Mouse (Mus musculus): ENCODE measurements around the gene Vegfb.
A peak's percentile ranks its signal among the peaks of the same experiment; 100 is the strongest.

Vegfb gene

DNA sequence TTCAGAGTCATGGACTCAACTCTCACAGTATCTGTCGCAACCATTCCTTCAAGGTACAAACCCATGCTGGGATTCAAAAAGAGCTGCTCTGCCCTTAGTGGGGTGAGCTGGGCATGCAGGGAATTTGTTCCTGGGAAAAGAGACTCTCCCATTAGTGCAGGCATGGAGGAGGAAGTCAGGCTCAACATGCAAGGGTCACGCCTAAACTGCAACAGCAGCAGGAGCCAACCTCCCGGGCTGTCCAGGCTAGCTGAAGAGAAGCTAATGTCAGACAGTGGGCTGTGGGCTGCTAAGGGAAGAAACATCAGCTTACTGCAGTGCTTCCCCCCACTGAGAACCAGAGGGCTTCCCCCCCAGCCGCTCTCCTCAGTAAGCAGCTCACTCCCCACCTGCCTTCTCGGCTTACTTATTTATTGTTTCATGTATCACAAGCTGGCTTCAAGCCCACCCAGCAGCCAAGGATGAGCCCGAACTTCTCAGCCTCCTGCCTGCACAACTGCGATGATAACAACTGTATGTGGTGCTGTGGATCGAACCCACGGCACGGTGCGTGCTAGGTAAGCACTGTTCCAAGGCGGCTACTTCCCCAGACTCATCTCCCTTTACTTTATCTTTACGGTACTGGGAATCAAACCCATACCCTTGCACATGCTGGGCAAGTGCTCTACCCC is 15.1 kb downstream of the Vegfb start:
- DNase-seq (ENCODE audit: low spot score), result no peak

DNA sequence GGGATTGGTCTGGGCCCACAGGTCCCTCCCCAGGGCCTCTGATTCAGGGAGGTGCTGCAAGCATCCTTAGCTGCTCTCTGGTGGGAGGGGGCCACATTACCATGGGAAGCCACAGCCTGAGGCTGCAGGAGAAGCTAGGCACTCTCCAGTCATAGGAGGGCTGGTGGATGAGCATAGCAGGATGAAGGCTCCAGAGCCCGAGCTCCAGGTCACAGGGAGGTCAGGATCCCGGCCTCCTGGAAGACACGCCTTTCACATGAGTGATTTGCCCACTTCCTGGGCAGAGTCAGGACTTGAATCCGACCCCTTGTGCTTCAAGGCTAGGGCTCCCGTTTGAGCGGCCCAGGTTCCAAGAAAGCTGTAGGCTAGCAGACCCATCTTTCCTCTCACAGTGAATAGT is 15.8 kb downstream of the Vegfb start:
- no peak for DNase-seq (ENCODE audit: low spot score)

DNA sequence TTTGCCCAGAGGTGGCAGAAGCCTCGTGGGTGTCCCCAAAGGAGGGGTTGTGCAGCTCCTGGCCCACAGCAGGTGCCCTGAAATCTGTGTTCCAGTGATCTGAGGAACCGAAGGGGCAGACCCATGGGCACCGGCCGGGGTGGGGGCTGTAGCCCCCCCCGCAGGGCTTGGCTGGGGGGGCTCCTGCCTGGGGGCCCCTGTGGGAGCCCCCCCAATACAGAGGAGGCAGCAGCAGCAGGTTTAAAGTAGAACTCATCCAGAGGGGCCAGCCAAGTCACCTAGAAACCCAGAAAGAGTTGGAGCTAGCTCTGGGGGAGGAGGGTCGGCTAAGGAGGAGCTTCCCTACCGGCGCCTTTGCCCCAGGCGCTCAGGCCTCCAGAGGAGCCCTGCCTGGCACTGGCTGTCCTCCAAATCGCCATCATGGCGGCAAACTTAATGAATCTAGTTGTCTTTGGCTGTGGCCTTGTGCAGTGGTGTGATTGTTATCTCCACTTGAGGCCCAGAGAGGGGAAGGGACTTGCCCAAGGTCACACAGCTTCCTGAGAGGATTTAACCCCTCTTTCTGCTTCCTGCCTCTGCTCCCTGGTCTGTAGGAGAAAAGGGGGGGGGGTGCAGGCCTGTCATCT is 16.9 kb downstream of the Vegfb start:
- no peak for DNase-seq (ENCODE audit: low spot score)

DNA sequence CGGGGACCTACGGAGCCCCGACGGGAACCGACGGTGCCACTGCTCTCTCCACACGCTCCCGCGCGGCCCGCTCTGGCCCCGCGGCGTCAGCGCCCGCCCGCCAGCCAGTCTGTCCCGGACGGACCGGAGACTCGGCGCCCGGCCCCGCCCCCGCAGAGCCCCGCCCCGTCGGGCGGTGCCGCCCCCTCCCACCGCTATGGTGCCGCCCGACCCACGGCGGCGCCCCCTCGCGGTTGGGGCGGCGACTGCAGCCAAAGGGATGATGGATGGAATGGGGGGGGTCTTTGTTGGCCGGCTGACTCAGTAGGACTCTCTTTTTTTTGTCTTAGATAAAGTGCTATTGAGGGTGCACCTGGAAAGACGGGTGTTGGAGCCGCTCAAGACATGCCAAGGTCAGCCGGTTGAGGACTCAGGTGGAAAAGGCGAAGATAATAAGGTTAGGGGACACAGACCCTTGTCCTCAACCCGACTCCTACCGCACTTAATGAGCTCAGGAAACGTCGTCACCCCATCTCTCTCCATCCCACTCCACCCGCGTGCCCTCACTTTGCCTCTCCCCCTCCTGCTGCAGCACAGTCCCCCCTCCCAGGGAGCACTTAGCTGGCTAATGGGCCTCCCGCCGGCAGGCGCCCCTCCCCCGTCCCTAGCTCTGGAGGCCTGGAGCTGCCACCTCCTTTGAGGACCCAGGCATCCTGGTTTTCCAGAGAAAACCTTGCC is 17.6 kb downstream of the Vegfb start:
- DNase-seq (ENCODE audit: low spot score), result peak; percentile 66

DNA sequence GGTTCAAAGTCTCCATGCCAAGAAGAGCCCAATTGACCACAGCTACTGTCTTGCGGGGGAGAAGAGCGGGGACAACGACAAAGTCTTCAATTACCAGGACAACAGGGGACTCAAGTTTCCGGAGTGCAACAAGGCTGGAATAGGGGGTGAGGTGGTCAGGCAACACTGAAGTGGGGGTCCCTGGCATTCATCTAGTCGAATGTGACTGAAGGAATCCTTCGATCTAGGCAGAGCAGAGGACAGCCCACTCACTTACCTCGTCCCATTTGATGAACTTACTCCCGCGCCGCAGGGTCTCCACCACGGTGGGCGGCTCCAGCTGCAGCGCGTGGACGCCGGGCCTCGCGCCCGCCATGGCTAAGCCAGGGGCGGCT is 18.2 kb downstream of the Vegfb start:
- no peak for DNase-seq (ENCODE audit: low spot score)

DNA sequence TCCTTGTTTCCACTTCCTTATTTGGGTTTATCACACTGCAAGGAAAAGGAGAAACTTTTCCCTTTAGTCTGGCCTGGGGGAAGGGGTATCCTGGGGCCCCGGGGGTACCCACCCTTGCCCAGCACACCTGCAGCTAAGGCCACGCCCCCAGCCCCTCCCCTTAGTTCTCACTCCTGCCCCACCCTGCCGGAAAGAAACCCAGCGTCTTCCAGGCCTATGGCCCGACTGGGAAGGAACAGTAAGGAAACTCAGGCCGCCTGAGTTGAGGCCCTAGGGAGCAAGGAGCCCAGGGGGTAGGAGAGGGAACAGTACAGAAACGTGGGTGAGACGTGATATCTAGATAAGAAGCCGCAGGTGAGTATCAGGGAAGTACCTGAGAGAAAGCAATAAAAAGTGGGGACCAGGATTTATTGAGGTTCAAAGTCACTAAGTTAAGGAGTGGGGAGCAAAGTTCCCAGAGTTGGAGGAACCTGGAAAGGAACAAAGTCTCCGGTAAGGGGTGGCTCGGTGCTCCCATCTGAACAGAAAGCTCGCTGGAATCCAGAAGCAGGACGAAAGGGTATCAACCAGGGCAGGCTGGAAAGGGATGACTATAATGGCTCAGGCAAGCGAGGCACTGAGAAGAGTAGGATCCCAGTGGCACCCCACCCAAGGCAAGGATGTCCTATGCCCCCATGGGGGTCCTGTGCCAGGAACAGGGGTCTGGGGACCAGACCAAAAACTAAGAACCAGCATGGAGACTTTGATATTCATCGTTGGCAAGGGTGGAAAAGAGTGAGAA is 18.8 kb downstream of the Vegfb start:
- DNase-seq (ENCODE audit: low spot score), result no peak

DNA sequence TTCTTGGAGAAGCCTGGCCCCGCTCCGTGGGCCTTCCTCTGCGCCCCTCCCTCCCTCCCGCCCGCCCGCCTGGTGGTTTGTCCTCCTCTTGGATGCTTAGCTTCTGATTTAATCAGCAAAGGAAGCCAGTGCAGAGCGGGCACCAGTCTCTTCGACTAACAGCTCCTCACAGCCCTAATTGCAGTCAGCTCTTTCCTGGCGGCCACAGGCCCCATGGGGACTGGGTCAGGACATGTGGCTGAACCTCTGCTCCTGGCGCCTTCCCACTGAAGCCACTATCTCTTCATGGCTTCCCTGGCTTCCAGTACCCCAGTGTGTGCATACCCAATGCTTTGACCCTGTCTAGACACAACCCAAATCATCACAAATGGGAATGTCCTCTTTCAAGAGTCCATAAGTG is 31.0 kb downstream of the Vegfb start:
- DNase-seq (ENCODE audit: low spot score), result no peak

DNA sequence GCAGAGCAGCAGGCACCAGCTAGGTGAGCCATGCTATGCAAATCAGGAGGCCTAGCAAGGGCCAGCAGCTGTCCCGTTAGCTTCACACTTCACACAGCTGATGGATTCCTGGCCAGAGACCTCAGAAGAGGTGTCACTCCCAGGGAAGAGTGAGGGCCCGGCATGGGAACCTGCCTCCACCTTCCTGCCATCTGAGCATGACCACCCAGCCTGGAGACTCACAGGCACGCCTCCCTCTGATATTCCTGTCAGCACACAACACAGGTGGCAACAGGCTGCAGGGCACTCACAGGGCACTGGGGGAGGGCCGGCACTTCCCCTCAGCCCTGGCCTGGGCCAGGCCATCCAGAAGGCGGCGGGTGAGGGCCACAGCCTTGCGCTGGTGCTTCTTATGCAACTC is 32.0 kb downstream of the Vegfb start:
- DNase-seq (ENCODE audit: low spot score), result no peak

DNA sequence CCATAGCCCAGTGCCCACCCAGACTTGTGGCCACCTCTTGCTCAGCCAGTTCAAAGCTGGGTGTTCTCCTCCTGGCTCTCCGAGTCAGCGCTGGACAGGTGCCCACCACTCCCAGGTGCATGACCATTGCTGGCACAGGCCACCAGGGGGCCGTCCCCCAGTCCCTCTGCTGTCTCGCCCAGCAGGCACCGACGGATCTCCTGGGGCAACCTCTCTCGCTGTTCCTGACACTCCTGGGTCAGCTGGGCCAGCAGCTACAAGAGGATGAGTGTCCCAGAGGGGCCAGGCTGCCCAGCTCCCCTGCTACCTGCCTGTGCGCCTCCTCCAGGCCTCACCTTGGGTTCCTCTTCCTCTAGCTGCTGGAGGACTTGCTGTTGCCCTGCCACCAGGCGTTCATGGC is 33.4 kb downstream of the Vegfb start:
- no peak for DNase-seq (ENCODE audit: low spot score)

DNA sequence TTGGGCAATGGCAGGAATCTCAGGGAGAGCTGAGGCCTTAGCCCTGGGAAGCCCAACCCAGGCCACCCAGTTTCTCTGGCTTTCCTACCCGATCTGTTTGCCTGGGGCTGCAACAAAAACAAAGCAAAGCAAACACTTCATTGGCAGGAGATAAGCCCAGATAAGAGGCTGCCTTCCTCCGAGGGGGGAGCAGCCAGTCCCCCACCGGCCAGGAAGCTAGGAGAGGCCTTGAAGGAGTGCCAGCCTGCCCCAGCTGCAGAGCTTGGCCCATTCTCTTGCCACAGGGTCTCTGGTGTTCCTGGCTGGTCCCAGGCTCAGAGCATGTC is 34.8 kb downstream of the Vegfb start:
- no peak for DNase-seq (ENCODE audit: low spot score)

DNA sequence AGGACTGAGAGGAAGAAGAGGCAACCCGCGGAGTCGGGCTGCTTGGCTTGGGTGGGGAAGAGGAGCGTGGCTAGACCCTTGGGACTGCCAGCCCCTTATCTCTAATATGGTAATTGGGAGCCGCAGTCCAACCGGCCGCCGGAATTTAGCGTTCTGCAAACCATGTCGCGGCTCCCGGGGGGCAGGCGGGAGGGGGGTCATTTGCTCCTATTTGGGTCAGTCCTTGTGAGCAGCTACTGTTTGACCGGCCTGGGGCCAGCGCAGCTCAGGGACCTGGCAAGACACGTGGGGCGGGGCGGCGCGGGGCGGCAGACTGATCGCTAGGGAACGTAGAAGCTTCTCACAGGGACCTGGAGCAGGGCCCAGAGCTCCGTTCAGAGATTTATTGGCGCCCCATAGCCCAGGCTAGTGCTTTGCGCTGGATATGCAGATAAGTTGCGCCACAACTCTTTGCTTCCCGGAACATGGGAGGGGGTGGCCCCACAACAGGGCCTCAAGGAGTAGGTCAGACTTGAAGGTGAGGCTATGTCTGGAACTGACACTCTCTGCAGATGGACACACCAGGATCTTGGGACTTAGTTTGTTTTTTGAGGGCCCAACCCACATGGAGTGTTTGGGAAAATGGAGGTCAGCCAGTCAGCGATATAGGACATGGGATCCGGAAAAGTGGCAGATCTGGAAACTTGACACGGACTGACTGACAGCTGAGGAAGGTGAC is 35.3 kb downstream of the Vegfb start:
- DNase-seq (ENCODE audit: low spot score), result peak; percentile 68

DNA sequence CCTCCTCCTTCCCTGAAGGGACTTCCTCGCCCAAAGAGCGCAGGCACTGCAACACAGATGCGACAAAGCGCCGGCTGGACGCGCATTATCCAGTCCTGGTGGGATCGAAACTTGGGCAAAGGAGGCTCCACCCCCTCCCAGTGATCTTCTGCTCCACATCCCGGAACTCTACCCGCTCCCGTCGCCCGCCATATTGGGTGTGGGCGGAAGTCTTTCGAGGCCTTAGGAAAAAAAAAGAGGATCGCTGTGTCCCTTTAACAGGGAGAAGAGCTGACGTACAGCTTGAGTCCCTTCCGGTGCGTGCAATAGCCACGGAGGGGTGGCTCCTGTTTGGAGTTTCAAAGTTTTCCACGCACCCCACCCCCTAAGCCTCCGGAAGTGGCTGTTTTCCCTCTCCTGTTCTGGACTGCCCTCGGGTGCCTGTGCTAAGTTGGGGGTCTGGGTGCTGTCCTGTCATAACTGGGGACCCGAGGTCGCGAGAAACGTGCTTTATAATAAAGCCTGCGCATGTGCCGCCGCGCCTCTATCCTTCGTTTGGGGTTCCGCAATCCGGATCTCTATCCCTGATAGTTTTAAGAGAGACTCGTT is 36.0 kb downstream of the Vegfb start:
- DNase-seq (ENCODE audit: low spot score), result peak; percentile 89

DNA sequence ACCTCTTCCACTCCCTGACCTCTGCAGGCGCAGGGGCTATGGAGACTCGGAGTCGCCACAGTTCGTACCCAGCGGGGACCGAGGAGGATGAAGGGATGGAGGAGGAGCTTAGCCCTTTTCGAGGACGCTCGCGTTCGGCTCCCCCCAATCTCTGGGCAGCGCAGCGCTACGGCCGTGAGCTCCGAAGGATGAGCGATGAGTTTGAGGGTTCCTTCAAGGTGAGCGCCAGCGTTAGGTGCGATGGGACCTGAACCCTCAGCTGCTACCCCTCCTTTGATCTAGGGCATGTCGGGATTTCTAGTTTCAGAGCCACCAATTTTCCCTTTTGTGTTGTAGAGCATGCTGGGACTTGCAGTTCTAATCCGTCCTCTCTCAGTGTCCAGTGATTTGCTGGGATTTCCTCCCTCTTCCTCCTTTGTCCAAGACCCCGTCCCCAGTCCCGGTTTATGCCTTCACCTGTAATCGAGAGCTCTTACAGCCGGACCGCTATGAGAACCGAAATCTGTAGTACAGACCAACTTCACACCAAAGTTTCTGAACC is 36.8 kb downstream of the Vegfb start:
- no peak for DNase-seq (ENCODE audit: low spot score)

DNA sequence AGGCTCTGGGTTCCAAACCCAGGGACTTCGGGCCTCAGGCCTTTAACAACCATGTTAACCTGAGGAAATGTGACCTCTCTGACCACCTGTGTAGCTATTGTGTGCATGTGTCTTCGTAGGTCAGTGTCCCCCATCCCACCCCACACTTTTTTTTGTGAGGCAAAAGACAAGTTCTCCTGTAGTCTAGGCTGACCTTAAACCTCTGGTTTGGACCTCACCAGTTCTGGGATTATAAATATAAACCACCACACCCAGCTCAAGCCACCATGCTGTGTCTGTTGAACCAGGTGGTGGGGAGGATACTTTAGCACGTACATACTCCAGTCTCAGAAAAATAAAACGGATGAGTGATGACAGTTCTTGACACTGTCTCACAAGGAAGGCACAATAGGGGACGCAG is 37.5 kb downstream of the Vegfb start:
- DNase-seq (ENCODE audit: low spot score), result no peak

DNA sequence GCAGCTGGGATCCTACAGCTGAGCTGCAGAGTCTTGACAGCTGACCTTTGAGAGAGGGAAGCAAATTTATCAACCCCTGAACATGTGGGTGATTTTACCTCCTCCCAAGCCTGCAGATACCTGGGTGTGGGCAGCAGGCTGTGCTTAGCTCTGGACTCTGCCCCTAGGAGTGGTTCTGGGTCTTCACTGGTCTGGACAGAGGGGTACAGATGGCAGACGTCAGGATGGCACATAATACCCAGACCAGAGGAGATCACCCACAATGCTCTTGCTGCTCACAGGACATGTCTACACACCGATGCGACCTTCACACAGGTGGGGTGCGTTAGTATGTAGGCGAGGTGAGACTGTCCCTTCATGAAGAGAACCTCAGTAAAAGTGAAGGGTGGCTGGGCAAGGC is 37.9 kb downstream of the Vegfb start:
- DNase-seq (ENCODE audit: low spot score), result no peak

DNA sequence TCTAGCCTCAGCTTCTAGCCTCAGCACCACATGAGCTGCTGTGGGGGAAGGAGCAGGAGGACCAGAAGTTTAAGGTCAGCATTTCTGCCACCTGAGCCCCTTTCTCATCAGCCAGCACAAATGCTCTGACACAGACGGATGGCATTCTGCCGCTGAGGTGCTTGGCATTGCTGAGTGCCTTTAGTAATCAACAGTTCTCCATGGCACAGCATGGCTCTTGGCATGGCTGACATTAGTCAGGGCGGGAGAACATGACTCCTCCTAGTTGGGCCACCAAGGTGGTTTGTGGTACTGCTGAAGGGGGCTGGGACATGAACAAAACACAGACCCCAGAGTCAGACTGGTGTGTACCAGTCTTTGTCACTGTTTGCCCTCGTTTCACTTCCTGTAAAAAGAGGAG is 39.3 kb downstream of the Vegfb start:
- DNase-seq (ENCODE audit: low spot score), result no peak

DNA sequence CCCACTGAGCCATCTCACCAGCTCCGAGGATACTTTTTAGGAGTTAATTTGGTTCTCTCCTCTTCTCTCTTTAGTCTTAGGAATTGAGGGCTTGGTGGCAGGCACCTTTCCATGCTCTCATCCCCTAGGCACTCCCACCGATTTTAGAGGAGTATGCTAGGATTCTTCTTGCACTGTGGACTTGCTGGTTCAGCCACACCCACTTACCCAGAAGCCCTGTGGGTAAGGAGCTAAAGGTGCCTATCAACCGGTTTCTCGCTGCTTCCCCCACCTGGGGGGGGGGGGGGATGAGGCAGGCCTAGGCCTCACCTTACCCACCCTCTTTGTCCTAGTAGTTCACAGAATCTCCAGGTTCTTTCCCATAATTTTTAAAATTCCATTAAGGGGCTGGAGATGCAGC is 39.7 kb downstream of the Vegfb start:
- DNase-seq (ENCODE audit: low spot score), result no peak

DNA sequence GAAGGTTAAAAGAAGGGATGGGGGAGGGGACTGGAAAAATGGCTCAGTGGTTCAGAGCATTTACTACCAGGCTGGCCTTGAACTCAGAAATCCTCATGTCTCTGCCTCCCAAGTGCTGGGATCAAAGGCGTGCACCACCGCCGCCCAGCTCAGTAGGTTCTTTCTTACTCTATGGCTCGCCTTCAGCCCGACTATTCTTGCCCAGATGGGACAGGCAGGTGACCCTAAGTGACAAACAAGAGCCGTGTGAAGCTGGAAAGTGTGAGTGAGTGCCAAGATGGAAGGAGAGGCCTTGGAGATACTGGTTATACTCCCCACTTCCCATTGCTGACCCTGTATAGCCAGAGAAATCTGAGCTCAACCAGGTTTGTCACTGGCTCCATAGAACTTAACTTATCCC is 43.7 kb downstream of the Vegfb start:
- DNase-seq (ENCODE audit: low spot score), result no peak

DNA sequence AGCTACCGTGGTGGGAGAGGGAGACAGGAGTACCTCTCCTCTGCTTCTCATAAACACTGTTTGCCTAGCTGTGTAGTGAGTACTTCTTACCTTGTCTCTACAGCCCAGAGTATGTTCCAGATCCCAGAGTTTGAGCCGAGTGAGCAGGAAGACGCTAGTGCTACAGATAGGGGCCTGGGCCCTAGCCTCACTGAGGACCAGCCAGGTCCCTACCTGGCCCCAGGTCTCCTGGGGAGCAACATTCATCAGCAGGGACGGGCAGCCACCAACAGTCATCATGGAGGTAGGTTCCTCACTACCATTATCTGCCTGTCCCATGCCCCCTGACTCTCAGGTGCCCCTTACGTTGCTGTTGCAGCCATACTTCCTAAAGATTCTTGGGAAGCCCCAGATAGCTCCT is 44.7 kb downstream of the Vegfb start:
- no peak for DNase-seq (ENCODE audit: low spot score)

DNA sequence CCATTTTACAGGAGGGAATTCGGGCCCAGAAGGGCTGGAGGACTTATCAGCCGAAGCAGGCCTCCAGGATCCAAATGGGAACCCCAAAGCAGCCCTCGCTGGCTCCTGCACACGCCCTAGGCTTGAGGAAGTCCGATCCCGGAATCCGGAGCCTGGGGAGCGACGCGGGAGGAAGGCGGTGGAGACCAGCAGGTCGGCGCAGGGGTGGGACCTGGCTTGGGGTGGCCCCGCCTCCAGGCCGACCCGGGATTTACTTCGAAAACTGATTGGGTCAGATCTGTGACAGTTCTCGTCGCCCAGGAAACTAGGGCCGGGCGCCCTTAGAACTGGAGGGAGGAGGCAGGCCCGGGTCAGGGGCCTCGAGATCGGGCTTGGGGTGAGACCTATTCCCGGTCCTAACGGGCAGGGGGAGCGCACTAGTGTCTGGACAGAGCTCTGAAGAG is 45.2 kb downstream of the Vegfb start, which contains the start of gene Gpr137:
Gpr137 (minus strand) TSS at position 232 of the 443 bp plus-strand sequence.
- peak; percentile 91 for DNase-seq (ENCODE audit: low spot score)
